Comparison of ENCODE assay signal across 26 mouse cellular contexts in the genomic region with DNA sequence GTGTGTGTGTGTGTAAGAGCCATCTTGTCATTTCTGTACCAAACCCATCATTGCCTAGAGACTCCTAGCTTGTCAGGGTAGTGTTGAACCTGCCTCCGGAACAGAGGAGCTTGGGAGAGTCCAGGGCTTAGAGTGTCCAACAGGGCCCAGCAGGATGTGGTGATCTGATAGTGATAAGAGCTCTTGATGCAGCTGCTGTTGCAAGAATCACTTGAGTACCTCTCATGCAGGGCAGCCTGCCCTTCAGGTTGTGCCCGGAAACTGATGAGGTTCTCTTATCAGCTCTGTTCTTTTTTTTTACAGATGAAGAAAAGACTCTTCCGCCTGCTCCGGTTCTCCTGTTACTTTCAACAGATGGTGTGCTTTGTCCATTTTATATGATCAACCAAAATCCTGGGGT. TPM values are rescaled to one million over a fixed set of nuclear protein-coding genes. Genes with fewer than 3 reads are reported as not detected.
DNase-seq lines count a peak whose midpoint lies in the region; ATAC-seq and TF ChIP-seq lines count a peak whose summit lies in the region.
"Had no signal": no experiment of that assay in that cellular context is flagged by ENCODE, and none has a peak within 500 bp of the region (broad histone marks: within the 10 kb centered on the region; RNA-seq: fewer than 3 reads in every experiment).

No protein-coding gene starts in this region.

- H3K9me3 ChIP-seq in lung, postnatal 0 days (ENCODE audit: low read length), result no peaks in the 10 kb centered on the region
- H3K9me3 ChIP-seq: embryonic facial prominence, embryonic 10.5 days; embryonic facial prominence, embryonic 13.5 days; forebrain, embryonic 10.5 days; forebrain, embryonic 13.5 days; hindbrain, embryonic 12.5 days; hindbrain, embryonic 15.5 days had no signal

- DNase-seq in lung, postnatal 0 days (ENCODE audit: low spot score), result peak; percentile 80
- peak; percentile 74 for DNase-seq in lung, postnatal 25 days (ENCODE audit: low spot score)
- no peak for DNase-seq in ovary, postnatal 10 days (ENCODE audit: low spot score)
- DNase-seq in kidney, adult 18-20 months, result no peak
- DNase-seq in adrenal gland, postnatal 14 days, result no peak
- DNase-seq: adrenal gland, adult 8-10 months; adrenal gland, postnatal 36 days; cerebellum, adult 11 months; cerebellum, adult 2 months; cerebellum, adult 9-11 months; cerebellum, postnatal 25 days; embryo, embryonic 11 days; gastrocnemius, postnatal 10 days; heart, adult 2 months had no signal

- ATAC-seq in lung, postnatal 0 days, result peak; percentile 89
- ATAC-seq in megakaryocyte, adult 5-6 weeks (ENCODE audit: poor library complexity, severe bottlenecking), result peak; percentile 64
- ATAC-seq: activated CD4-positive, CD25-positive, alpha-beta regulatory T cell, adult 4 months; forebrain, embryonic 13.5 days; forebrain, embryonic 16.5 days had no signal

- no peak for TF ChIP-seq POLR2A in bone marrow, adult 2 months (IDR thresholded peaks at IDR 0.05; ENCODE audit: borderline replicate concordance, control insufficient read depth, low read depth, low read length)

- H3K4me1 ChIP-seq in bone marrow, adult 2 months (ENCODE audit: control insufficient read depth, insufficient read depth, low read length), result no peaks in the 10 kb centered on the region
- no peaks in the 10 kb centered on the region for H3K4me1 ChIP-seq in lung, postnatal 0 days (ENCODE audit: insufficient read depth, low read depth, low read length)
- H3K4me1 ChIP-seq: embryonic facial prominence, embryonic 10.5 days; embryonic facial prominence, embryonic 13.5 days; forebrain, embryonic 10.5 days; forebrain, embryonic 13.5 days; hindbrain, embryonic 12.5 days; hindbrain, embryonic 15.5 days had no signal

- no peak overlapping the region for H3K9ac ChIP-seq in lung, postnatal 0 days (replicated peaks; ENCODE audit: low read depth)
- H3K9ac ChIP-seq: embryonic facial prominence, embryonic 13.5 days; forebrain, embryonic 13.5 days; hindbrain, embryonic 12.5 days; hindbrain, embryonic 15.5 days had no signal

- TF ChIP-seq EP300 in lung, postnatal 0 days (IDR thresholded peaks at IDR 0.05), result peak; percentile 81

- no peaks in the 10 kb centered on the region for H3K27me3 ChIP-seq in lung, postnatal 0 days (replicated peaks; ENCODE audit: insufficient read depth, low read length)
- H3K27me3 ChIP-seq: embryonic facial prominence, embryonic 13.5 days; forebrain, embryonic 13.5 days; hindbrain, embryonic 12.5 days; hindbrain, embryonic 15.5 days had no signal

- H3K36me3 ChIP-seq in lung, postnatal 0 days (ENCODE audit: insufficient read depth, low read length), result peaks cover 45% of the 10 kb centered on the region

- no peak for TF ChIP-seq CTCF in bone marrow, adult 2 months (IDR thresholded peaks at IDR 0.05; ENCODE audit: control insufficient read depth, insufficient read depth, low read length)
- TF ChIP-seq CTCF in lung, postnatal 0 days (IDR thresholded peaks at IDR 0.05), result no peak

- no peak overlapping the region for H3K4me2 ChIP-seq in lung, postnatal 0 days (replicated peaks; ENCODE audit: low read depth, low read length)
- H3K4me2 ChIP-seq: embryonic facial prominence, embryonic 13.5 days; forebrain, embryonic 13.5 days; heart, embryonic 11.5 days; hindbrain, embryonic 12.5 days; hindbrain, embryonic 15.5 days had no signal

- WGBS in bone marrow, adult 2 months, result 89% methylated on average over 4 of the region's 4 CpGs
- WGBS in lung, postnatal 0 days, result 66% methylated on average over 4 of the region's 4 CpGs

- 0 out of 2 replicates have a peak overlapping the region, but pooled peaks have one; percentile 24 for H3K27ac ChIP-seq in bone marrow, adult 2 months (ENCODE audit: control insufficient read depth, insufficient read depth, low read depth, low read length, poor library complexity)
- H3K27ac ChIP-seq in lung, postnatal 0 days (ENCODE audit: low read length), result no peak overlapping the region; the same call in 1 of the 2 replicates
- H3K27ac ChIP-seq: embryonic facial prominence, embryonic 10.5 days; embryonic facial prominence, embryonic 13.5 days; forebrain, embryonic 10.5 days; forebrain, embryonic 13.5 days; heart, adult 2 months; hindbrain, embryonic 12.5 days; hindbrain, embryonic 15.5 days had no signal

- no peak overlapping the region for H3K4me3 ChIP-seq in bone marrow, adult 2 months (replicated peaks; ENCODE audit: control insufficient read depth, low read depth, low read length)
- no peak overlapping the region for H3K4me3 ChIP-seq in lung, postnatal 0 days (ENCODE audit: low read depth, low read length)
- H3K4me3 ChIP-seq: embryonic facial prominence, embryonic 10.5 days; embryonic facial prominence, embryonic 13.5 days; forebrain, embryonic 10.5 days; forebrain, embryonic 13.5 days; heart, adult 2 months; hindbrain, embryonic 12.5 days; hindbrain, embryonic 15.5 days had no signal

RNA-seq across cellular contexts. Expression of gene Nup214, which starts 16.7 kb away (rescaled TPM):
- polyA plus RNA-seq in bone marrow, adult 2 months (2011; ENCODE audit: insufficient read depth, insufficient read length, low replicate concordance, missing spikeins), result 66.2 and 80.0 TPM in 2 replicates
- polyA plus RNA-seq in lung, postnatal 0 days (2015; fragmentation: Nextera tagmentation; extraction: Ambion mirVana), result 57.1 and 65.6 TPM in 2 replicates
- 51.5 and 69.1 TPM in 2 replicates for total RNA-seq in megakaryocyte, adult 5-6 weeks (2015)
- 32.0 and 37.7 TPM in 2 replicates for total RNA-seq in megakaryocyte, adult 5-6 weeks (2017)
- 53.0 and 59.1 TPM in 2 replicates for total RNA-seq in adrenal gland, postnatal 14 days (2021)

RNA-seq across cellular contexts. Expression of gene Aif1l, which starts 41.0 kb away (rescaled TPM):
- 1.2 TPM in 1 of 2 replicates, not detected in the other for polyA plus RNA-seq in bone marrow, adult 2 months (2011; ENCODE audit: insufficient read depth, insufficient read length, low replicate concordance, missing spikeins)
- 11.7 and 12.6 TPM in 2 replicates for polyA plus RNA-seq in lung, postnatal 0 days (2015; fragmentation: Nextera tagmentation; extraction: Ambion mirVana)
- 0.16 TPM in 1 of 2 replicates, not detected in the other for total RNA-seq in megakaryocyte, adult 5-6 weeks (2015)
- total RNA-seq in megakaryocyte, adult 5-6 weeks (2017), result 2.1 TPM in 1 of 2 replicates, not detected in the other
- total RNA-seq in adrenal gland, postnatal 14 days (2021), result 8.3 and 10.7 TPM in 2 replicates
- total RNA-seq: granulocyte monocyte progenitor cell, adult 5-6 weeks had no signal
- polyA plus RNA-seq: activated CD4-positive, CD25-positive, alpha-beta regulatory T cell, adult 4 months had no signal

Comparison
In these comparisons a context has a peak if more than half of its experiments do, and no peak if none do; other contexts are left out.
1. DNase-seq: peak in lung, postnatal 0 days (single experiment) and lung, postnatal 25 days (single experiment); none in ovary, postnatal 10 days (single experiment), kidney, adult 18-20 months (single experiment) and adrenal gland, postnatal 14 days (single experiment).